9 mouse cellular contexts compared by ENCODE assay signal in genomic region chr6:52260654-52261575, GRCm38 (mm10). TPM values are rescaled to one million over a fixed set of nuclear protein-coding genes. Genes with fewer than 3 reads are reported as not detected.
DNase-seq lines count a peak whose midpoint lies in the region; ATAC-seq and TF ChIP-seq lines count a peak whose summit lies in the region.
"Had no signal": no experiment of that assay in that cellular context is flagged by ENCODE, and none has a peak within 500 bp of the region (broad histone marks: within the 10 kb centered on the region; RNA-seq: fewer than 3 reads in every experiment).

TSS of gene Hoxa13 (minus strand) at chr6:52260880.

- H3K27me3 ChIP-seq in CH12.LX (replicated peaks), result peaks cover 23% of the 10 kb centered on the region
- peaks cover 80% of the 10 kb centered on the region for H3K27me3 ChIP-seq in forebrain, embryonic 16.5 days (replicated peaks; ENCODE audit: control insufficient read depth, insufficient read depth, low read length)
- peaks cover 98% of the 10 kb centered on the region for H3K27me3 ChIP-seq in liver, embryonic 15.5 days

- peak within 1 kb of the TSS in 2 of 3 experiments; percentile 50 to 52 for H3K4me3 ChIP-seq in CH12.LX (replicated peaks in 1 of 3; ENCODE audit: low read depth in 2 of 3, low read length in 2 of 3, poor library complexity in 1 of 3)
- peak within 1 kb of the TSS; percentile 28 for H3K4me3 ChIP-seq in forebrain, embryonic 16.5 days (replicated peaks; ENCODE audit: low read length)
- H3K4me3 ChIP-seq in liver, embryonic 15.5 days (replicated peaks), result peak within 1 kb of the TSS; percentile 45
- no peak within 1 kb of the TSS for H3K4me3 ChIP-seq in left cerebral cortex, adult 2 months

- H3K36me3 ChIP-seq in CH12.LX (replicated peaks in 1 of 2; ENCODE audit: control insufficient read depth in 1 of 2, insufficient read depth in 1 of 2, low read length in 1 of 2), result no peaks in the 10 kb centered on the region
- H3K36me3 ChIP-seq in forebrain, embryonic 16.5 days (ENCODE audit: control insufficient read depth, insufficient read depth), result no peaks in the 10 kb centered on the region
- H3K36me3 ChIP-seq in liver, embryonic 15.5 days (replicated peaks), result no peaks in the 10 kb centered on the region

- H3K4me2 ChIP-seq in CH12.LX (ENCODE audit: insufficient read depth, low read depth, poor library complexity, severe bottlenecking), result peak within 1 kb of the TSS; percentile 64
- peak within 1 kb of the TSS; percentile 41 for H3K4me2 ChIP-seq in forebrain, embryonic 16.5 days (ENCODE audit: low read length)
- H3K4me2 ChIP-seq in liver, embryonic 15.5 days, result peak within 1 kb of the TSS; percentile 62

- no peaks in the 10 kb centered on the region for H3K79me2 ChIP-seq in CH12.LX (replicated peaks; ENCODE audit: control insufficient read depth, extremely low read depth, insufficient read depth, poor library complexity, severe bottlenecking)

- TF ChIP-seq RAD21 in CH12.LX (IDR thresholded peaks at IDR 0.05; ENCODE audit: low read depth, low read length), result no peak

- H3K9ac ChIP-seq in CH12.LX (ENCODE audit: insufficient read depth, low read depth), result peak within 1 kb of the TSS; percentile 36; the same call in 1 of the 2 replicates
- H3K9ac ChIP-seq in forebrain, embryonic 16.5 days (replicated peaks; ENCODE audit: low read depth, low read length), result no peak within 1 kb of the TSS
- no peak within 1 kb of the TSS for H3K9ac ChIP-seq in liver, embryonic 15.5 days

- 0% methylated on average over 24 of the region's 72 CpGs for WGBS in forebrain, embryonic 16.5 days
- WGBS in liver, embryonic 15.5 days (ENCODE audit: insufficient replicate concordance), result under 1% methylated on average over 59 of the region's 72 CpGs

- no peak for ATAC-seq in forebrain, embryonic 16.5 days
- no peak for ATAC-seq in liver, embryonic 15.5 days (ENCODE audit: insufficient read depth)

- no peak for TF ChIP-seq EP300 in CH12.LX (IDR thresholded peaks at IDR 0.05; ENCODE audit: low read length)

- no peak within 1 kb of the TSS for H3K27ac ChIP-seq in CH12.LX (ENCODE audit: insufficient read depth, low read depth)
- H3K27ac ChIP-seq in forebrain, embryonic 16.5 days (ENCODE audit: low read length), result no peak within 1 kb of the TSS
- H3K27ac ChIP-seq in liver, embryonic 15.5 days (replicated peaks), result no peak within 1 kb of the TSS
- H3K27ac ChIP-seq in left cerebral cortex, adult 2 months, result no peak within 1 kb of the TSS

- no peaks in the 10 kb centered on the region for H3K4me1 ChIP-seq in CH12.LX (ENCODE audit: control insufficient read depth in 1 of 2, insufficient read depth in 2 of 2)
- H3K4me1 ChIP-seq in forebrain, embryonic 16.5 days (replicated peaks; ENCODE audit: control insufficient read depth, insufficient read depth, low read length), result peaks cover 12% of the 10 kb centered on the region
- peaks cover 5% of the 10 kb centered on the region; the same call in 1 of the 2 replicates for H3K4me1 ChIP-seq in liver, embryonic 15.5 days (replicated peaks)

- peaks cover 5% of the 10 kb centered on the region for H3K9me3 ChIP-seq in CH12.LX (replicated peaks; ENCODE audit: low read length)
- H3K9me3 ChIP-seq in forebrain, embryonic 16.5 days (ENCODE audit: control insufficient read depth, low read length), result no peaks in the 10 kb centered on the region
- H3K9me3 ChIP-seq in liver, embryonic 15.5 days (replicated peaks), result no peaks in the 10 kb centered on the region

- peak; percentile 23; the same call in 1 of the 2 replicates for TF ChIP-seq POLR2A in CH12.LX (IDR thresholded peaks at IDR 0.05; ENCODE audit: low read depth, low read length)

- in situ Hi-C loops in CH12.LX (cut with MboI; ENCODE audit: low pct_ligation_motif_present, low pct_unique_long_range_greater_than_20kb, low sequenced_read_pairs), result loop anchor here (10.0 to 25.0 kb wide), 2 partner anchors 574 to 651 kb away; no protein-coding TSS in a partner anchor

- TF ChIP-seq CTCF in CH12.LX (conservative IDR thresholded peaks at IDR 0.05 in 1 of 2, IDR thresholded peaks at IDR 0.05 in 1 of 2; ENCODE audit: low read depth in 2 of 2, low read length in 2 of 2), result no peak
- no peak for TF ChIP-seq CTCF in left cerebral cortex, adult 2 months (IDR thresholded peaks at IDR 0.05)

- intact Hi-C loops in heart, postnatal 25 days (cut with DNase I), result loop anchor here (10.0 kb wide), 1 partner anchor 54 kb away; the partner anchor contains the start of gene Evx1
- intact Hi-C loops in left cerebral cortex, adult 2 months (cut with DNase I), result no loop called here

- dilution Hi-C loops in CH12.LX (cut with MboI; ENCODE audit: extremely low pct_ligation_motif_present, extremely low pct_unique_long_range_greater_than_20kb, low sequenced_read_pairs), result no loop called here

- peak; percentile 88 for DNase-seq in heart, adult 11 months
- DNase-seq in heart, postnatal 25 days (ENCODE audit: low spot score), result no peak
- DNase-seq in CH12.LX (ENCODE audit: extremely low read depth), result peak; percentile 21
- DNase-seq in thymus, postnatal 4 days, result peak; percentile 83
- DNase-seq in frontal cortex, adult 2 months (ENCODE audit: extremely low spot score in 1 of 2, low spot score in 1 of 2), result no peak
- no peak for DNase-seq in left cerebral cortex, adult 2 months (ENCODE audit: extremely low spot score in 1 of 2, low spot score in 2 of 2)

TF ChIP-seq in CH12.LX, 34 proteins besides CTCF, POLR2A, EP300 and RAD21:
- TF ChIP-seq ETS1 (conservative IDR thresholded peaks at IDR 0.05; ENCODE audit: low read depth, low read length) (no peak), USF1 (IDR thresholded peaks at IDR 0.05; ENCODE audit: low read depth, low read length) (no peak), SIN3A (IDR thresholded peaks at IDR 0.05; ENCODE audit: low read length) (no peak)

RNA-seq across cellular contexts. Expression of gene Hoxa13, which starts in this region (rescaled TPM):
- not detected for total RNA-seq in heart, postnatal 25 days (2021)
- total RNA-seq in CH12.LX (2012; rRNA removed), result not detected in 2 replicates
- total RNA-seq in CH12.LX (2014; rRNA removed), result 0.11 and 0.17 TPM in 2 replicates
- 0.10 TPM in 1 of 2 replicates, not detected in the other for polyA plus RNA-seq in CH12.LX (2012; ENCODE audit: insufficient read length, low read depth)
- not detected in 2 replicates for polyA plus RNA-seq in forebrain, embryonic 16.5 days (2015; fragmentation: Nextera tagmentation; extraction: Ambion mirVana)
- not detected in 2 replicates for polyA plus RNA-seq in liver, embryonic 15.5 days (2015; fragmentation: Nextera tagmentation; extraction: Ambion mirVana)
- not detected in 2 replicates for polyA plus RNA-seq in frontal cortex, adult 2 months (2012; rRNA removed)
- total RNA-seq in left cerebral cortex, adult 2 months (2021), result not detected
- total RNA-seq: hematopoietic stem cell, adult 5-6 weeks had no signal

Comparison
In these comparisons a context has a peak if more than half of its experiments do, and no peak if none do; other contexts are left out.
1. DNase-seq: peak in heart, adult 11 months (single experiment) and thymus, postnatal 4 days (single experiment); none in heart, postnatal 25 days (single experiment), frontal cortex, adult 2 months (0 of 2) and left cerebral cortex, adult 2 months (0 of 2).
2. Peak in DNase-seq, H3K4me3 ChIP-seq, H3K9ac ChIP-seq and H3K4me2 ChIP-seq in CH12.LX; RNA of the gene not detected or under 1 TPM.
3. Peak in every context shown above with its lines, with median percentiles within 50 percentile points of each other: H3K4me2 ChIP-seq.